Mouse (Mus musculus): ENCODE data around the gene Slc7a8.

The Slc7a8 gene

GRCm38 (mm10) chr14:54781610-54782365 lies at the start of gene Slc7a8:
TSS of gene Slc7a8 (minus strand) at chr14:54781946.
- DNase-seq (ENCODE audit: low spot score): peak; percentile 69

GRCm38 (mm10) chr14:54823716-54824115 lies 42.0 kb upstream of the Slc7a8 start:
- no peak for DNase-seq (ENCODE audit: low spot score)

DNA sequence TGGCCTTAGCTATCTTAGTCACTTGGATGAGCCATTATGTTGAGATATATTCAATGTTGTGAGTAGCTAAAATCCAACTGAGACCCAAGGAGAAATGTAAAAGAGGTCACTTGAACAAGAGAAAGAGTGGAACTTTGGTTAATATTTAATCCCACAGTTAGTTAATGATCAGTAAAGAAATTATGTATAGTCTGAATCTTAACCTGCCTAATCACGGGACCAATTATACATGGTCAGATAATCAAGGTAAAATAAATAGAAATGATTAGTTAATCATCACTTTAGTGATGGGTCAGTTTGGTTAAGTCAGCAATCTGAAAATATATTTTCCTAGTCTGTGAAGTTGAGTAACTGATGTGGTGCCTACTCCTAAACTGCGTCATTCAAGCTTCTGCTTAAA lies 40.6 kb upstream of the Slc7a8 start:
- DNase-seq (ENCODE audit: low spot score): no peak

DNA sequence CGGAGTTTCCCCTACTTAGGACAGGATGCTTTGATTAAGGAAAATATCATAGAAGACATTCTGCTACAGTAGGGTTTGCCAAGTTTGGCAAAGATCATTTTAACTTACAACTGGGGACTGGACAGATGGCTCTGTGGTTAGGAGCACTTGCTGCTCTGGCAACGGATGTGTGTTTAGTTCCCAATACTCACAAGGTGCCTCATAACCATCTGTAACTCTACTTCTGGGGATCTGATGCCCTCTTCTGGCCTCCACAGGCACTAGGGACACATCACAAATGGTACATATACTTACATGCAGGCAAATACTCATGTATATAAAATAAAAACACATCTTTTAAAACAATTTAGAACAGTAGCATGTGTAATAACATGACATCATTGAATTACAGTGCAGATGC lies 36.0 kb upstream of the Slc7a8 start:
- peak; percentile 53 for DNase-seq (ENCODE audit: low spot score)

- DNase-seq (ENCODE audit: low spot score): no peak
These were observed 34.0 kb upstream of the Slc7a8 start for GRCm38 (mm10) chr14:54815737-54816136.

DNA sequence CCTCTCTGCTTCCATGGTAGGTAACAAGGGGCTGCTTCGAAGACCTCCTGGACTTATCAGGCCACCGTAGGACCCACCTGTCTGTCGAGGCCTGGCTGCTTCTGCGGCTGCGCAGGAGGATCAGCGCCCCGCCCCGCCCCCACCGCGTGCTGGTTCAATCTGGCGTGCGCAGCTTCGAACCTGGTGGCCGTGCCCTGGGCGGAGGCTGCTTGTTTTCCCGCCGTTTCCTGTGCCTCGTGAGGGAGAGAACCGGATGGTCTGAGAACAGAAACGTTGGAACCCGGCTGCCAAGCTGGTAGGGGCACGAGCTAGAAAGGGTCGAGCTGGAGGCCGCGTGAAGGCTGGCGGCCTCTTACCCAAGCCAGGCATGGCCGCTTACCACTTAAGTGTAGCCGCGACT lies 32.2 kb upstream of the Slc7a8 start, which contains the start of gene Rnf212b:
Gene Rnf212b (plus strand): TSS at position 151 of the 400 bp plus-strand sequence.
- no peak for DNase-seq (ENCODE audit: low spot score)

DNA sequence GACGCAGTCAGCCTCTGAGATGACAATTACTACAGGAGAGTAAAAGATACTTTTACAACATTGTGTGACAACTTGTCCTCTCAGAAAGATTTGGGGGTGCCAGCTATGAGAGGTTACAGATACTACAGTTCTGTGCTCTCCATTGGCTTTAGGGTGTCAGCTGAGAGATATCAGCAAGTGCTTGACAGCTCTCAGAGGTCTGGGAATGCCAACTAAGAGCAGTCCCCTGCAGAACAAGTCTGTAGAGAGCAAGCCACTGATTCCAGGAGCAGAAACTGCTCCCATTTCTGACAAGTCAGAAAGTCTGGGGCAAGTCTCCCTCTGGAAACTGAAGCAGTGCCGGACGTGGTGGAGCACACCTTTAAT lies 27.9 kb upstream of the Slc7a8 start:
- no peak for DNase-seq (ENCODE audit: low spot score)

DNA sequence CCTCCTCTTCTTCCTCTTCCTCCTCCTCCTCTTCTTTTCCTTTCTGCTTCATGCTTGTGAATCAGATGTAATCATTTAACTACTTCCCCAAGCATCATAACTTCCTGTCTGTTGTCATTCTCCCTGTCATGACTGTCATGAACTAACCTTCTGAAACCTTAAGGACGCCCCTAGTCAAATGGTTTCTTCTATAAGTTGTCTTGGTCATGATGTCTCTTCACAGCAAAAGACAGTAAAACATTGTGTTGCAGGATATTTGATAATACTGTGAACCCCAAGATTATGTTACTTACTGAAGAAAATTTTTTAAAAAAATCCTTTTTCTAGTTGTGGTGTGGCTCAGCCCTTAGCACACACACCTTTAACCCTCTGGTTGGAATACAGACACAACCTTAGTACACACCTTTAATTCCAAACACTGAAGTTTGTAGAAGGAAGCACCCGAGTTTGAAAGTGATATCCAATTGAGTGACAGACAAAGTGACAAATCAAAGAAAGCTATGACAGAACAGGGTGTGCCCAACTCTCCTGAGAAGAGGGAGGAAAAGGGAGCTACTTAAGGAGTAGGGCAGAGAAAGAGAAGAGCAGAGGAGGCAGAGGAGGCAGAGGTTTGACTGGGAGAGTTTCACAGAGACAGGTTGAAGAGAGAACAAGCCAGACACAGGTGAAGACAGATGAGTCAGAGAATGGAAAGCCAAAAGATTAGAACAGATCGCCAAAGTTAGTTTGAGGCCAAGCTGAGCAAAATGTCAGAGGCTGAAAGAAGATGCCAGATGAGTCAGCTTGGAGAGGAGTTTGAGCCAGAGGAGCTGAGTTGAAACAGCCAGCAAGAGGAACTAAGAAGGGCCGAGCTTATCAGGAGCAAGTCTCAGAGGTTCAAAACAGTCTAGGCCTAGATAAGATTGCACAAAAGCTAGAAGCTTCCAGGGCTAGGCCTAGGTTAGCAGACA lies 27.2 kb upstream of the Slc7a8 start:
- DNase-seq (ENCODE audit: low spot score): no peak

DNA sequence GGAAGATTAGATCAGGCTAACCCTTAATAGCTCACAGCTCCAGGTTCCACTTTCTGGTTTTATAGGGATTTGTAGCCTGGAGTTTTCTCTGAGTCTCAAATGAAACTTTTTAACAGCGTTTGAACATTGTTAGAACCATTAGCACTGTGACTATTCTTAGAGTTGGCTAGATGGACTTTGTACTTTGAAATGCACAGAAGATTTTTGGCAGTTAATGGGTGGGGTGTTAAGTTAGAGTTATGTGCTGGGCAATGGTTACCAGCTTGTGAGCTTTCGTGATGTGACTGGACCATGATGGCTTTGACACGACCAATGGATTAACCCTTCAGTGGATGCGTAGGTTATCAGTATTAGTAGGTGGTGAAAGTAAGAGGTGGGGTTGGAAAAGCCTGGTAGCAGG lies 24.4 kb upstream of the Slc7a8 start:
- no peak for DNase-seq (ENCODE audit: low spot score)

DNA sequence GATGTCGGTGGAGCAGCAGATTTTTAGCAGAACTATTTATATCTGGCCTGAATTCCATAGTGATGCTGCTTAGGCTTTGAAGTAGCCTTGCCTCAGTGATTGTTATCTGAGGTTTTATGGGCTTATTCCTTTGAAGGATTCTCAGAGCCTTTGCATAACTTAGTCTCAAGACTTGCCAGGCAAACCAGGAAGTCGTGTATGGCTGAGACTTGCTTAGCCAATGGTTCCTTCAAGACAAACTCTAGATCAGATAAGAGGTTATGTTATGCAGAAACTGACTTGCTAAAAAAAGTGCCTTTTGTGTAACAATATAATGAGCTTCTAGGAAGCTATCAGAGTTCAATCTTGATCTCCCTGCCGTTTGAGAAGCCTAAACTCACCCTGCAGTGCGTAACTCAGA lies 20.7 kb upstream of the Slc7a8 start:
- DNase-seq (ENCODE audit: low spot score): no peak

DNA sequence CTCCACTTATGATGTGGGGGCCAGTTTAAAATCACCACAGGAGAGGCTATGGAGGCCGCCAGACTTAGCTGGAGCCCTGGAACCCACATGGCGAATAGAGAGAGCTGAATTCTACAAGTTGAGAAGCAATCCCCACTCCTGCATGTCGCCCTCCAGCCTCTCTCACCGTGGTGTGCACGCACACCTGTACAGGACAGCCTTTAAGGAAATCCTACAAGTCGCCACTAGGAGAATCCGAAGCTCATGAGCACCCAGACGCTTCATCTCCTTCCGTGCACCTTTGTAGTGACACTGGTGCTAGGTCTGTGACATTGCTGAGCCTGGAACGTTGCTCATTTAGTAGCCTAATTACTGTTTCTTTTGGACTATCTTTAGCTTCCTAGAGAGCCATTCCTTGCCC lies 17.9 kb upstream of the Slc7a8 start:
- DNase-seq (ENCODE audit: low spot score): no peak

- no peak for DNase-seq (ENCODE audit: low spot score)
These were observed 15.0 kb upstream of the Slc7a8 start for GRCm38 (mm10) chr14:54796760-54797159.

- no peak for DNase-seq (ENCODE audit: low spot score)
These were observed 14.2 kb upstream of the Slc7a8 start for GRCm38 (mm10) chr14:54795901-54796300.

GRCm38 (mm10) chr14:54793894-54794830 lies 12.4 kb upstream of the Slc7a8 start:
- no peak for DNase-seq (ENCODE audit: low spot score)

DNA sequence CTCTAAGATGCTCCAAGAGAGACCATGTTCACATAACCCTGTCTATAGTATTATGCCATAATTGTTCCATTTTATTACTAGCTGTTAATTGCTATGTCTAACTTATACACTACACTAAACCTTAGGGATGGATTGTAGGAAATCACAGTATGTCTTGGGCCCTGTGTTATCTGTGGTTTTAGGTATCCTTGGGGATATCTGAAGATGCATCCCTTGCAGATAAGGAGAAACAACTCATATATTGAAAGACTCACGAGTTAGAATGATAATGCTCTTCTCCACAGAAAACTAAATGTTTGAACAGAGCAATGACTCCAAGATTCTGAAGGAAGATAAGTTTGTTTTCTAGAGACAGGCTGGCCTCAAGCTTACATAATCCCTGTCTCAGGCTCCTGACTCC lies 11.6 kb upstream of the Slc7a8 start:
- no peak for DNase-seq (ENCODE audit: low spot score)

GRCm38 (mm10) chr14:54792166-54792565 lies 10.4 kb upstream of the Slc7a8 start:
- no peak for DNase-seq (ENCODE audit: low spot score)

DNA sequence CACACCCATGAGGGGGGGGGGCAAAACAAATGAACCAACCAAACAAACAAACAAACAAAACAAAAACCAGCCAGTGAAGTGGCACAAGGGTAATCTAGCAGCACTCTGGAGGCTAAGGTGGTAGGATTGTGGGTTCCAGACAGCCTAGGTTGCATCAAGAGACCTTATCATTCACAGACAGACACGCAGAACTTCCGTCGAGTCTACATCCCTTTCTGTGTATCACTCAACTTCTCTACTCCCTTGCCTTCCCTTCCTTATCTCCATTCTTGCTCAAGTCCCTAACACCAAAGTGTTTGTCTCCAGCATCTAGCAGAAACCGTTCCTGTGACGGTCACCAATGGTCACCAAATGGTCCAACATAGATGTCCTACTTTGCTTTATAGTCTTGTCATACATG lies 6.5 kb upstream of the Slc7a8 start:
- no peak for DNase-seq (ENCODE audit: low spot score)

DNA sequence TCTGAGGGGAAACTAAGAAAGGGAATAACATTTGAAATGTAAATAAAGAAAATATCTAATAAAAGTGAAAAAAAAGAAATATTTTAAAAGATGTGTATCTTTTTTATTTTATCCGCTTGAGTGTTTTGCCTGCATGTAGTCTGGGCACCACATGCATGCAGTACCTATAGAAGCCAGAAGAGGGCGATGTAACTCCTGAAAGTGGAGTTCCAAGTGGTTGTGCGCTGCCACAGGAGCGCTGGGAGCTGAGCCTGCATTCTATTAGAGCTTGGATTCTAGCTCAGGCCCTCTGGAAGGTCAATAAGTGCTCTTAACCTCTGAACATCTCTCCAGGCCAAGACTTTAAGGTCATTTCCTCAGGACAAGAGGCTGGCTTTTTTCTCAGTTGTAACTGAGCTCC lies 5.5 kb upstream of the Slc7a8 start:
- DNase-seq (ENCODE audit: low spot score): no peak

- peak; percentile 42 for DNase-seq (ENCODE audit: low spot score)
These were observed 4.7 kb upstream of the Slc7a8 start for GRCm38 (mm10) chr14:54786489-54786888.

DNA sequence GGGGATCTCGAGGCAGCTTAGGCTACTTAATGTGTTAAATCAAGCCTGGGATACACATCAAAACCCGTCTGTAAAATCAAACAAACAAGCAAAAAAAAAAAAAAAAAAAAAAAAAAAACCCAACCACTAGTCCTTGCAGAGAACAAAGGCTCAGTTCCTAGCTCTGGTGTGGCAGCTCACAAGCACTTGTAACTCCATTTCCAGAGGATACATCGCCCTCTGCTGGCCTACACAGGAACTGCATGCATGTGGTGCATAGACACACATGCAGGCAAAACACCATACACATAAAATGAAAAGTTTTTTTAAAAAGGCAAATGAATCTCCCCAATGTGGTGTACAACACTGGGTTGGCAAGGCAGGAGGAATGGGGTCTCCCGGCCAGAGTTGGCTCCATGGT lies 4.2 kb upstream of the Slc7a8 start:
- peak; percentile 84 for DNase-seq (ENCODE audit: low spot score)

GRCm38 (mm10) chr14:54782971-54783370 lies 1.2 kb upstream of the Slc7a8 start:
- no peak for DNase-seq (ENCODE audit: low spot score)
